Mouse (Mus musculus): ENCODE measurements at regions not wholly inside any gene's neighbourhood (a gene's known extent, or its start where the extent isn't known, plus 50 kb on each side); places are given as distances from the start of the nearest gene placed in this dataset.

- no peak for TF ChIP-seq POLR2A (IDR thresholded peaks at IDR 0.05; ENCODE audit: borderline replicate concordance, extremely low read depth, insufficient read depth, insufficient read length, poor library complexity, severe bottlenecking)
- TF ChIP-seq CTCF (IDR thresholded peaks at IDR 0.05; ENCODE audit: borderline replicate concordance, extremely low read depth, insufficient read depth, insufficient read length): no peak
These were observed 156.9 kb downstream of the Mex3b start for GRCm38 (mm10) chr7:83023990-83024389.

All from brain, embryonic 14.5 days (tissue).